Mouse (Mus musculus) lung, adult 10 weeks (tissue): ENCODE measurements around the gene Rxylt1. TPM values are rescaled to one million over a fixed set of nuclear protein-coding genes. Genes with fewer than 3 reads are reported as not detected.

Experiments
- polyA plus RNA-seq: library from polyadenylated mRNA; stranded (reverse); fragments of 350-450 nt; fragmentation: Illumina TruSeq; extraction: RNeasy Lipid Tissue Mini Kit (QIAGEN cat#74804); gene quantifications from one replicate; pipeline ENCODE4 v1.2.3, GENCODE M21; 2014; ENCODE audit warnings: low read depth, low replicate concordance; ENCODE audit not compliant: insufficient read depth

Gene Rxylt1
- polyA plus RNA-seq, result 24.9 TPM

GRCm38 (mm10) chr10:122096980-122097844 is at the start of gene Rxylt1:
Gene Rxylt1, minus strand, starts transcription at chr10:122097371.

GRCm38 (mm10) chr10:122046904-122047726 is 50.1 kb downstream of the Rxylt1 start, which contains the start of gene Srgap1:
Gene Srgap1, minus strand, starts transcription at chr10:122047315.

Other genes starting within 250 kb of the Rxylt1 start
- 1.4 TPM for gene Srgap1, start 50.1 kb downstream of the Rxylt1 start, polyA plus RNA-seq